Mouse (Mus musculus) embryonic facial prominence, embryonic 13.5 days (tissue): Measurements from ENCODE around the gene Spindoc. TPM values are rescaled to one million over a fixed set of nuclear protein-coding genes. Genes with fewer than 3 reads are reported as not detected.
A peak's percentile ranks its signal among the peaks of the same experiment; 100 is the strongest.

ENCODE experiments used
- ATAC-seq: fragments of 200-750 bp; cut with Nextera tagmentation; 2 replicates; pipeline ENCODE4 v1.8.0; 2017; ENCODE audit warnings: low read depth; ENCODE audit not compliant: insufficient number of reproducible peaks, insufficient read depth, low FRiP score, low TSS enrichment
- H3K27ac ChIP-seq: fragments of 300-500 bp; sonication (generic); 2 replicates; pipeline ENCODE4 v1.5.1; 2015; ENCODE audit warnings: moderate library complexity, mild to moderate bottlenecking, inconsistent platforms
- H3K27me3 ChIP-seq: fragments of 300-500 bp; sonication (generic); 2 replicates; pipeline ENCODE4 v1.6.1; 2015; ENCODE audit warnings: mild to moderate bottlenecking, inconsistent platforms
- H3K36me3 ChIP-seq: fragments of 300-500 bp; sonication (generic); 2 replicates; pipeline ENCODE4 v1.6.1; 2015; ENCODE audit warnings: mild to moderate bottlenecking, inconsistent platforms
- H3K4me1 ChIP-seq: fragments of 300-500 bp; sonication (generic); 2 replicates; pipeline ENCODE4 v1.6.1; 2015; ENCODE audit warnings: inconsistent platforms
- H3K4me2 ChIP-seq: fragments of 300-500 bp; sonication (generic); 2 replicates; pipeline ENCODE4 v1.6.1; 2015; ENCODE audit warnings: moderate library complexity, mild to moderate bottlenecking, inconsistent platforms
- H3K4me3 ChIP-seq: fragments of 300-500 bp; sonication (generic); 2 replicates; pipeline ENCODE4 v1.5.1; 2015; ENCODE audit warnings: mild to moderate bottlenecking, inconsistent platforms
- H3K9ac ChIP-seq: fragments of 300-500 bp; sonication (generic); 2 replicates; pipeline ENCODE4 v1.6.1; 2015; ENCODE audit warnings: mild to moderate bottlenecking, inconsistent platforms
- H3K9me3 ChIP-seq: fragments of 300-500 bp; sonication (generic); 2 replicates; pipeline ENCODE4 v1.6.1; 2016; ENCODE audit warnings: inconsistent platforms
- WGBS: fragments of 180-500 bp; shearing (Covaris S2); methylation state at CpG from one replicate; pipeline ENCODE4 v1.1.7; 2015; ENCODE audit warnings: mixed read lengths; 5-methylcytosine and 5-hydroxymethylcytosine counted together
- polyA plus RNA-seq: library from polyadenylated mRNA; unstranded; fragments of >200 nt; fragmentation: Nextera tagmentation; extraction: Ambion mirVana; gene quantifications from 2 replicates; pipeline ENCODE4 v1.2.1, GENCODE M21; 2015

The Spindoc gene
- polyA plus RNA-seq, 1 experiment from 2014 or later, result 42.4 TPM

DNA sequence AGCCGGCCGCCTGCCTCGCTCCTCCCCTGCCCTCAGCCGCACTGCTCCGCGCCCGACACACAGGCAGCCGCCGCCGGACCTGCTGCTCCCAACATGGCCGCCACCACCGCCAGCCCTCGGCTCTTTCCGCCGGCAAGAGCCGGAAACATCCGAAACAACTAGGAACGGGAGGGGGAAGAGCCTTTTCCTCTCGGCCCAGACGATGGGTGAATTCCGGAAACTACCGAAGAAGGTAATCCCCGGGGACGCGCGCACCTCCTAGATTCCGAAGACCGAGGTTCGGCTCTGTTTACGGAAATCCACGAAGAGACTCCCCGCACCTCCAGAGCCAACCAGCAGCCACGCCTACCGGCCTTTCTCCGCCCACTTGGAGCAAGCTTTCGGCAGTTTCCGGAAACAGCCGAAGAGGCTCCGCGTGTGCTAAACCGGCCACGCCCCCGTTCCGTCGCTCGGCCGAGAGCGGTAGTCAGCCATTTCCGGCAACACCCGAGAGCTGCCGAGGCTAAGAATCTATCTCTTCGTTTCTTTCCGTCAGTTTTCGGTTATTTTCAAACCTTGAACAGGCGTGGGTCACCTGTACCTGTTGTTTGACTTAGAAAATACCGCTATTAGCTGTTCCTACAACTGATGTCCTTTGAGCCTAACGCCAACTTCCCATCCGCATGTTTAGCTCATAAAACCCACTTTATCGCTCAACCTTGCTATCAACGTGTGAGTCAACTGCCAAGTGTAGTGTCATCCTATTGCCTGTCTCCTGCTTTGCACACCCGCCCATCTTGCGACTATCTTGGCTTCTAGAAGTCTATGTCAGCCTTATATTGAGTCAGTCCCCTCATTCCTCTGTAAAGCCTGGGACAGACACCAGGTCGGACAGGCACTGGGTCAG, 41.0 kb downstream of the Spindoc start, which contains the start of gene Mark2:
TSS of gene Mark2 (minus strand) at position 349 of the 886 bp plus-strand sequence.
- H3K36me3 ChIP-seq, result no peaks in the 10 kb centered on the region
- peak within 1 kb of the TSS; percentile 78 for H3K4me3 ChIP-seq
- peak; percentile 91 for ATAC-seq

DNA sequence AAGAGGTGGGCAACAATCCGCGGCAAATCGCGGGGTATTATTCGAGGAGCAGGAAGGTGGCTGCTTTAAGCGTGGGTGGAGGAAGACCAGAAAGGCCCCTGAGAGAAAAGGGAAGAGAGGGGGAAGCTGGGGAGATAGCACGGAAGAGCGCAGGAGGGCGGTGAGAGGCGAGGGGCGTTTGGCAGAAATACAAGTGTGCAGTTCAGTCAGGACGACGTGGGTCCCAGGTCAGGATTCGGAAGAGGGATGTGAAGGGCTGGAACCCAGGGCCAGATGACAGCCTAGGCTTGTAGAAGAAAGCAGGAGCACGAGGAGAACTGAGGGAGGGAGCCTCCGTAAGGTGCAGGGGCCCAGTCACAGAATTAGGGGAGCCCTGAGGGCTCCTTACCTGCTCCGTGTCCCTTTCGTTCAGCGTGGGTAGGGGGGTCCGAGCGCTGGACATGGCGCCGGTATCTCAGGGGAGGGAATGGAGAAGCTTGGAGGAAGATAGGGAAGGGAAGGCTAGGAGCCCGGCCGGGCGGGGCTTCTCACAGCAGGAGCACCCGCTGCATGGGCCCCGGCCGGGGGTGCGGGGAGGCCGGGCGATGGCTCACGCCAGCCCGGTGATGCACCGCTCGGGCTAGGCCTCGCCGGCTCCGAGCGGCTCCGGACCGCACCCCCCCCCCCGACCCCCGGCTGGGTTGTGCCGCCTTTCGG, 41.9 kb downstream of the Spindoc start:
- H3K27ac ChIP-seq, result peak overlapping the region; percentile 88
- H3K27me3 ChIP-seq, result no peaks in the 10 kb centered on the region
- peak overlapping the region; percentile 96 for H3K9ac ChIP-seq
- ATAC-seq, result peak; percentile 68; the same call in 1 of the 2 replicates
- peak overlapping the region; percentile 95 for H3K4me2 ChIP-seq
- peaks cover 36% of the 10 kb centered on the region for H3K4me1 ChIP-seq
- WGBS, result under 1% methylated on average over 42 of the region's 46 CpGs
- H3K9me3 ChIP-seq, result no peaks in the 10 kb centered on the region
- no peaks in the 10 kb centered on the region for H3K36me3 ChIP-seq
- H3K4me3 ChIP-seq, result peak overlapping the region; percentile 78

More for the DNA sequence above, 41.0 kb downstream of the Spindoc start, which contains the start of gene Mark2:
- peaks cover 36% of the 10 kb centered on the region for H3K4me1 ChIP-seq
- H3K4me2 ChIP-seq, result peak within 1 kb of the TSS; percentile 95
- H3K27me3 ChIP-seq, result no peaks in the 10 kb centered on the region
- H3K9ac ChIP-seq, result peak within 1 kb of the TSS; percentile 96
- no peaks in the 10 kb centered on the region for H3K9me3 ChIP-seq
- 2% methylated on average over 60 of the region's 63 CpGs for WGBS
- H3K27ac ChIP-seq, result peak within 1 kb of the TSS; percentile 88

DNA sequence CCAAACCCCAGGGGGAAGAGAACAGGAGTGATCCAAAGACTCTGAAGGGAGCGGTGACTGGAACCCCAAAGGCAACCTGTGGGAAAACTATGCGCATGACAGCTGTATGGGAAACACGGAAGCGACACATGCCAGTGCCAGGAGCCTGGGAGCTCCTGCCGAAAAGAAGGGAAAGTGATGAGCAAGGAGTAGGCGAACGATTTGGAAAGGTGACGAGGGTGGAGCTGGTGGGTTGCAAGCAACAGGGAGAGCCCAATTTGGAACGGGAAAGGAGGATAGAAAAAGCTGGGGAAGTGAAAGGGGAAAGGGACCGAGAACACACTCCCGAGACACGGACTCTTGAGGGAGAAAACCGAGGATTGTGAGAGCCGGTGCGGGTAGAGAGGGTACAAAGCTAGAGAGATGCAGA, 42.4 kb downstream of the Spindoc start:
- 2% methylated on average over 15 of the region's 15 CpGs for WGBS
- Histone ChIP-seq H3K4me3 (peak overlapping the region; percentile 78), H3K9me3 (no peaks in the 10 kb centered on the region), H3K36me3 (peaks cover 3% of the 10 kb centered on the region), H3K4me1 (peaks cover 36% of the 10 kb centered on the region), H3K27me3 (no peaks in the 10 kb centered on the region), H3K4me2 (peak overlapping the region; percentile 95), H3K27ac (peak overlapping the region; percentile 88), H3K9ac (peak overlapping the region; percentile 96)
- no peak for ATAC-seq

DNA sequence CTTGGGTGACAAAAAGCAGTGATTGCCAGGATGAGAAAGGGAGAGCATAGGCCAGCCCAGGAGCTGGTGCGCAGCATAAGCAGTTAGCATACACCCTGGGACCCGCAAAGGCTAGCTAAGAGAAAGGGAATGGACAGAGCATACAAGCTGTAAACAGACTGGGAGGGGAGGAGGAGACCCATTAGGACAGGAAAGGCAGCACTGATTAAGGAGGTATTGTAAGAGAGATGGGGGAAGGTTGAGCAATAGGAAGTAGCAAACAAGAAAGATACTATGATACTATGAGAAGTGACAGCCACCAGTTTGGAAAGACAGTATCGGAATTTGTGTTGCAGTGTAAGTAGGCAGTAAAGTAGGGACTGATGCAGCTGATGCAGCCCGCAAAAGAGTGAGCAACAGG, 42.9 kb downstream of the Spindoc start:
- 44% methylated on average over 4 of the region's 4 CpGs for WGBS
- Histone ChIP-seq H3K27me3 (no peaks in the 10 kb centered on the region), H3K9me3 (no peaks in the 10 kb centered on the region), H3K9ac (peak overlapping the region; percentile 96), H3K4me1 (peaks cover 33% of the 10 kb centered on the region), H3K4me2 (peak overlapping the region; percentile 95), H3K36me3 (peaks cover 5% of the 10 kb centered on the region), H3K27ac (0 out of 2 replicates have a peak overlapping the region, but pooled peaks have one; percentile 88), H3K4me3 (peak overlapping the region; percentile 78)
- ATAC-seq, result no peak

DNA sequence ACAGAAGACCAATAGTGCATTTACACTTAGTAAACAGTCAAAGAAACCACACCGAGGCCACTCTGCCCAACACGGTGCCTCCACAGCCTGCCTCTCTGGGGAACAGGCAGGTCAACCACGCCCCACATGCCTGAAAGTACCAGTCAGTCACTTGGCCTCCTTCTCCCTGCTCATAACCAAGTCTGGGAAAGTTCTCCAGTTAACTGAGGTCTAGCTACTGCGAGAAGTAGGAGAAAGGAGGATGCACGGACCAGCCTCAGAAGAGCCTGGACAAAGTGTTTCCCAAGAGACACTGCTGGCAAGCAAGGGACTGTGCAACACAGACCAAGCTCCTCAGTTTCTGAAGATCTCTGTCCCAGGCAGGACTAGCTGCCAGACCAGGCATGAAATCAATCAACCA, 43.8 kb downstream of the Spindoc start:
- Histone ChIP-seq H3K4me2 (peak overlapping the region; percentile 95), H3K36me3 (peaks cover 6% of the 10 kb centered on the region), H3K27ac (peak overlapping the region; percentile 60), H3K27me3 (no peaks in the 10 kb centered on the region), H3K9ac (peak overlapping the region; percentile 96), H3K4me3 (peak overlapping the region; percentile 78), H3K9me3 (no peaks in the 10 kb centered on the region), H3K4me1 (peaks cover 37% of the 10 kb centered on the region)
- ATAC-seq, result no peak
- WGBS, result 43% methylated on average over 5 of the region's 5 CpGs

DNA sequence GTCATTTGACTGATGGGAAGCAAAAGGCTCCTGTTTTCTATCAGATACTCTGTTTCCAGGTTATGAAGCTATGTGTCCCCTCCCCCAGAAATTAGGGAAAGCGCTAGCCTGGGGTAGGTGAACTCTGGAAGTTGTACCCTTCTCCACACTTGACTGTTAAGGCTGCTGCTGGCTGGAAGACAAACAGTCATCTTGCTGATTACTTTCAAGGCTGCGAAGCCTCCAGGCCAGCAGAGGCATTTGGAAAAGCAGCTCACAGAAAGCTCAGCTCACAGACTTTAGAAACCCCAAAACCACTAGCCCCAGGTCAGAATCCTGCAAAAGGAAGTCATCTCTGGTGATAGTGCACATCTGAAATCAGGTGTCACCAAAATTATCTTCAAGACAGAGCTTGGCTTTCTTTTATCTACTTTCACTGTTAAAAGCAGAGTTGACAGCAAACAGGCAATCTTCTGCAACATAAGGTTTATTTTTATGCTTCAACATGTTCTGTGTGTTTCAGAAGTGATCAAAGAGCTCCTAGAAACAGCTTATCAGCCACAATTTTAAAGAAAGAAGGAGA, 44.9 kb downstream of the Spindoc start:
- ATAC-seq, result no peak
- Histone ChIP-seq H3K4me3 (no peak overlapping the region), H3K9ac (no peak overlapping the region; the same call in 1 of the 2 replicates), H3K36me3 (peaks cover 10% of the 10 kb centered on the region), H3K9me3 (no peaks in the 10 kb centered on the region), H3K27me3 (no peaks in the 10 kb centered on the region), H3K4me1 (peaks cover 37% of the 10 kb centered on the region), H3K27ac (no peak overlapping the region), H3K4me2 (peak overlapping the region; percentile 95; the same call in 1 of the 2 replicates)
- 75% methylated on average over 2 of the region's 2 CpGs for WGBS

DNA sequence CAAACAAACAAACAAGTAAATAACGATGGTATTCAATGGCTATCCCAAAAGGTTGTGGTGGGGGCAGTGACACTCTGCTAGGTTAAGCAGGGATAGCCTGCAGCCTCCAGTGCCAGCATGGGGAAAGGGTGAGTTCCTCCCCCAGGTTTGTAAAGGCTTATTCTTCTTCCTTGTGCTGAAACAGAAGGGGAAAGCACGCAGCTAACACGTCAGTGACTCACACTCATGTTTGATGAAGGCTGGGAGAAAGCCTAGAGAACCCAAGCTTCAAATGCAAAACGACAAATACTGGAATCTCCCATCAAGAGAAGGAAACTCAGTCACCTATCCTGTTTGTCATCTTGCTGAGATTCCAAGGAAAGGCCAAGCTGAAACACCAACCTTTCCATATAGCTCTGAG, 47.1 kb downstream of the Spindoc start:
- Histone ChIP-seq H3K9ac (no peak overlapping the region), H3K9me3 (no peaks in the 10 kb centered on the region), H3K27ac (no peak overlapping the region), H3K36me3 (peaks cover 10% of the 10 kb centered on the region), H3K27me3 (no peaks in the 10 kb centered on the region), H3K4me3 (no peak overlapping the region), H3K4me1 (peaks cover 33% of the 10 kb centered on the region), H3K4me2 (no peak overlapping the region)
- no peak for ATAC-seq
- 86% methylated on average over 4 of the region's 4 CpGs for WGBS

DNA sequence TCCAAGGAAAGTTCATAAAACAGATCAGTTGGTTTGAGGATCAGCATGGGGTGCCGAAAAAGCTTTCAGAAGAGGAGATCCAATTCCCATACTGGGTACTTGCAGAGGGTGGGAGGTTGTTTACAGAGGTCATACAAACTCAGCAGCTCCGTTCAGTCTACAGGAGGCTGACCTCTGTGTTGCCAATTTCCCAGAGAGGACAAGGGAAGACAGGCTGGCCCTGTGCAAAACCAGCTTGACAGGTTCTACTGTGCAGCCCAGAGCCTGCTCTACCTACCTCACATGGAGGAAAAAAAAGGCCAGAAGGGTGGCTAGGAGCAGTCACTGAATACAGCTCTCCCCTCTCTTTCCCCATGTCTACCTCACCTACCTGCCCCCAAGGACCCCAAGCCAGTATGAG, 48.7 kb downstream of the Spindoc start:
- H3K4me1 ChIP-seq, result peaks cover 19% of the 10 kb centered on the region
- no peak overlapping the region for H3K4me2 ChIP-seq
- H3K27me3 ChIP-seq, result no peaks in the 10 kb centered on the region
- H3K4me3 ChIP-seq, result no peak overlapping the region
- H3K9me3 ChIP-seq, result no peaks in the 10 kb centered on the region
- peak; percentile 37; the same call in 1 of the 2 replicates for ATAC-seq
- peaks cover 16% of the 10 kb centered on the region for H3K36me3 ChIP-seq
- 70% methylated on average over 2 of the region's 2 CpGs for WGBS
- H3K9ac ChIP-seq, result no peak overlapping the region
- 0 out of 2 replicates have a peak overlapping the region, but pooled peaks have one; percentile 9 for H3K27ac ChIP-seq

DNA sequence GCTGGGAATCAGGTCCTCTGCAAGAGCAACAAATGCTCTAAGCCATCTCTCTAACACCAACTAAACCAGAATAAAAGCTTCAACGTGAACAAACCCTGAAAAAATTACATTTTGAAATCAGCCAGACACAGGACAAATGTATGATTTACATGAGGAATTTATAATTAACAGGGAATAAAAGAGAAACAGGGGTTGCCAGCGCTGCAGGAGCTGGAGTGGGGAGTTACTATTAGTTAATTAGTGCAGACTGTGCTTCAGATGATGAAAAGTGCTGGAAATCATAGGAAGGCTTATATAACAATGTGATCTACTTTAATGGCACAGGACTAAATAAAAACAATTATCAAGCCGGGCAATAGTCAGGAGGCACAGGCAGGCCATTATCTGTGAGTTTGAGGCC, 61.4 kb downstream of the Spindoc start:
- Histone ChIP-seq H3K27ac (no peak overlapping the region), H3K27me3 (no peaks in the 10 kb centered on the region), H3K9ac (no peak overlapping the region), H3K9me3 (no peaks in the 10 kb centered on the region), H3K36me3 (0 out of 2 replicates have a peak, but pooled peaks cover 1% of the 10 kb centered on the region), H3K4me1 (0 out of 2 replicates have a peak, but pooled peaks cover 1% of the 10 kb centered on the region), H3K4me3 (no peak overlapping the region), H3K4me2 (no peak overlapping the region)
- WGBS, result 85% methylated on average over 3 of the region's 3 CpGs
- ATAC-seq, result no peak

DNA sequence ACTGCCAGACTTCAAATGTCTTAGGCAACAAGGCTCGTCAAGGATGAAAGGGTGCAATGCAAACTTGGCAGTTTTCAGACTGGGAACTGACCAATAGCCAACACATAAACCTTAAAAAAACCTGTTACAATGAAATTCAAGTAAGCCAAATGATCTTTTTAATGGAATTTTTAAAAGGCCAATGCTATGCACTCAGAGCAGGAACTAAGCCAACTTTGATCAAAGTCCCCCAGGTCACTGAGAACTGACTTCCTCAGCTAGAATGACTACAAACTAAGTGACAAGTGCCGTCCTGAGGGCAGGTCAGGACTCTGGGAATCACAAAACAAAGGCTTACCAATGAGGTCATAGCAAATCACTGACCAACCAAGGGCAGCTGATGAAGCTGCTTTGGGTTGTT, 62.6 kb downstream of the Spindoc start:
- Histone ChIP-seq H3K27ac (no peak overlapping the region), H3K27me3 (no peaks in the 10 kb centered on the region), H3K9ac (no peak overlapping the region), H3K4me3 (no peak overlapping the region), H3K4me2 (no peak overlapping the region), H3K36me3 (no peaks in the 10 kb centered on the region), H3K4me1 (peaks cover 7% of the 10 kb centered on the region; the same call in 1 of the 2 replicates), H3K9me3 (no peaks in the 10 kb centered on the region)
- no peak for ATAC-seq
- WGBS, result 58% methylated on average over 2 of the region's 2 CpGs

DNA sequence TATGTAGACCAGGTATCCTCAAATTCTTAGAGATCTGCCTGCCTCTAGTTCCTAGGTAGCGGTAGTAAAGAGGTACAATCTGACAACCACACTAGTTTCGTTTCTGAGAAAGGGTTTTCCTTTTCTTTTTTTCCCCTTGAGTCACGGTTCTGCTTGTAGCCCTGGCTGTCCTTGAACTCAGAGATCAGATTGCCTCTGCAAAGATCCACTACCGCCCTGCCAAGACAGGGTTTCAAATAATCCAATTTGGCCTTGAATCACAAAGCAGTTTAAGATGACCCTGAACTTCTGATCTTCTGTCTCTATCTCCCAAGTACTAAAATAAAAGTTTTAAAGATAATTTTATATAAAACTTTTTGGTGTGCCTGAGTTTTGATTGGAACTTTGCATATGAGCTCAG, 65.1 kb downstream of the Spindoc start:
- H3K9ac ChIP-seq, result no peak overlapping the region
- H3K4me3 ChIP-seq, result no peak overlapping the region
- H3K36me3 ChIP-seq, result no peaks in the 10 kb centered on the region
- H3K9me3 ChIP-seq, result no peaks in the 10 kb centered on the region
- no peak for ATAC-seq
- no peak overlapping the region for H3K4me2 ChIP-seq
- H3K27ac ChIP-seq, result no peak overlapping the region
- WGBS, result 82% methylated on average over 4 of the region's 4 CpGs
- H3K4me1 ChIP-seq, result peaks cover 15% of the 10 kb centered on the region
- no peaks in the 10 kb centered on the region for H3K27me3 ChIP-seq
